Mouse (Mus musculus) regulatory T cell (primary cell): ENCODE data around the gene Gtpbp2.

Experiments
- in situ Hi-C: fragments of 300-600 bp; cut with MboI, MseI; formaldehyde crosslinking; loops from one replicate; pipeline ENCODE4 v1.15.1; 2025; ENCODE audit warnings: high pct_unique_total_duplicates

Gene Gtpbp2

DNA sequence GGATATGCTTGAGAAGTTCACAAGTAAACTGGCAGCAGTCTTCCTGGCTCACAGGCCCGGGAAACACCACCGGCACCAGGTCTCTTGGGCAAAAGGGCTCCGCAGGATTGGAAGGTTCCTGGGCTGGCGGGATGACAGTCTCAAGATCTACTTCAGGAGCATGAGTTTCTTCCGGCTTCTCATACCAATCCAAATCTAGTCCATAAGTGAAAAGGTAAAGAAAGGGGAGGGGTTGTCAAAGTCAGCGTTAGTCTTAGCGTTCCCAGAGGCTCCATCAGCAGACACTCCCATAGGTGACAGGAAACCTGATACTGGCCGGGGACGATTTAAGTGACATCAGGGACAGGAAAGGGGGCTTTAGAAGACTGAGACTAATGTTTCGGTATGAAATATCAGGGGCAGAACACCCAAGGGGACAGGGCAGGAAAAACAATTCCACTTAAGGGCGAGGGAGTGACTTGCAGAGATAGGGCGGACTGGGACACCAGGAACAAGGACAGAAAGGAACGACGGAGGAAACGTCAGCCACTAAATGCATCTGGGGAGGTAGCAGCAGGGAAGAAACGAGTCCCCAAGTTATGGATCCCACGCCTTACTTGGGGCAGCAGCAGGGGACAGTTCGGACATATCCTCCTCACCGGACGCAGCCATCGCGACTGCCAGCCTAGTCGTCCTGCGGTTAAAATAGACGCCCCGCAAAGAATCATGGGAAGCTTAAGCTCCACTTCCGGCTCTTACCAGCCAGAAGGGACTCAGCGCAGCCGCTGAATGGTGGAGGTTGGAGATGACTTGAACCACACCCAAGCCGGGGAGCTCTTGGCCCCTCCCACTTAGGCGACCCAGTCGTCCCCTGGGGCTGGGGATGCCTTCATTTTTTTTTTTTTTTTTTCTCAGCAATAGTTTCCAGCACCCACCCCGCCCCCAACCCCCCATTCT is 7.7 kb upstream of the Gtpbp2 start, which contains the start of gene Mad2l1bp:
Gene Mad2l1bp, minus strand, starts transcription at position 707 of the 936 bp plus-strand sequence.
- in situ Hi-C loops: no loop called here

DNA sequence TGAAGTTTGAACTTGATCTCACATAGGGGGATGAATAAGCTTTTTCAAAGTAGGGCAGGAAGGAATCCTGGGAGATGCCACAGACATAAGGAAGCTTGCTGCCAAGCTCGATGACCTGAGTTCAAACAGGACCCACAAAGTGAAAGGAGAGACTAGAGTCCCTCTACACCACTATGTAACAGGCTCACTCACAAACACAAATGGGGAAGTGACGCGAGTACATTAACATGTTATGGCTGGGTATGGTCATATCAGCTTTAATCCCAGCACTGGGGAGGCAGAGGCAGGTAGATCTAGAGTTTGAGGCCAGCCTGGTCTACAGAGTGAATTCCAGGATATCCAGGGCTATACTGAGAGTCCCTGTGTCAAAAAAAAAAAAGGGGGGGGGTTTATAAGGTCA is 6.5 kb upstream of the Gtpbp2 start:
- in situ Hi-C loops: no loop called here

DNA sequence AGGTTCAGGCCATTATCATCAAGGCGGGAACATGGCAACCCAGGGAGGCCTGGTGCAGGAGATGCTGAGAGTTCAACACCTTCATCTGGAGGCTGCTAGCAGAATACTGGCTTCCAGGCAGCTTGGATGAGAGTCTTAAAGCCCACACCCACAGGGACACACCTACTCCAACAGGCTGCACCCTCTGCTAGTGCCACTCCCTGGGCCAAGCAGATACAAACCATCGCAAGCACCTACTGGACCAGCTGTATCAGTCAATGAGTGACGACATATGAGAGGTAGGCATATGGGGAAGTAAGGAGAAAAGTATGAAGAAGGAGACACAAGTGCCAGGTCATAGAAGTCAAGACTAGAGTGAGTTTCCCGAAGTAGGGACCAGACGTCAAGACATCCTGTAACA is 4.2 kb upstream of the Gtpbp2 start:
- in situ Hi-C loops: no loop called here

DNA sequence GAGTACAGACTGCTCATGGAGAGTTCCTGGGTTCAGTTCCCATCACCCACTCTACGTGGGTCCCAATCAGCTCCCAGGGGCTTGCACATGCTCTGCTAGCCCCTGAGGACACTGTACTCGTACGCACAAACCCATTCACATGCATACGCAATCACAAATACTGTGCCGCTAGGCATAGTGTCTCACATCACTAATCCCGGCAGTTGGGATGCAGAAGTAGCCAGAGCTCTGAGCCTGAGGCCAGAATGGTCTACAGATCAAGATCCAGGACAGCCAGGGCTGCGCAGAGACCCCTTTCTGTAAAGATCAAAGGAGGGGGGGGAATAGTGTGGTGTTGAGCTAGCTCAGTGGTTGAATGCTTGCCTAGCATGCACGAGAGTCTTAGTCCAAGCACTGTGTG is 3.7 kb upstream of the Gtpbp2 start:
- in situ Hi-C loops: no loop called here

DNA sequence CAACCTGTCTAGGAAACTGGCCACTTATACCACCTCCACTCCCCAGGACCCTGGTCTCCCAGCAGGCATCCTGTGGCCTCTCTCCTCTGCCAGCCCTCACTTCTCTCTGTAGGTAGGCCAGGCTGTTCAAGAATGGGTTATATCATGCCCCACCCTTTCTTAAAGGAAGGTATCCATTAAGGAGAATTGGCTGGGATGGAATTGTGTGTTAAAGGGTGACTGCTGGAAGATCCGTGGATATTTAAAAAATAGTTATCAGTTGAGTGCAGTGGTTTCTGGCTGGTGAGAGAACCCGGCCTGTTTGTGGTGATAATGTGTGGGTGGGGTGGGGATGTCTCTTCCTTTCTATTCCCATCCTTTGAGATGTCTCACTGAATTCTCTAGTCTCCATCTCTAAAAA is 1.6 kb upstream of the Gtpbp2 start:
- in situ Hi-C loops: no loop called here

DNA sequence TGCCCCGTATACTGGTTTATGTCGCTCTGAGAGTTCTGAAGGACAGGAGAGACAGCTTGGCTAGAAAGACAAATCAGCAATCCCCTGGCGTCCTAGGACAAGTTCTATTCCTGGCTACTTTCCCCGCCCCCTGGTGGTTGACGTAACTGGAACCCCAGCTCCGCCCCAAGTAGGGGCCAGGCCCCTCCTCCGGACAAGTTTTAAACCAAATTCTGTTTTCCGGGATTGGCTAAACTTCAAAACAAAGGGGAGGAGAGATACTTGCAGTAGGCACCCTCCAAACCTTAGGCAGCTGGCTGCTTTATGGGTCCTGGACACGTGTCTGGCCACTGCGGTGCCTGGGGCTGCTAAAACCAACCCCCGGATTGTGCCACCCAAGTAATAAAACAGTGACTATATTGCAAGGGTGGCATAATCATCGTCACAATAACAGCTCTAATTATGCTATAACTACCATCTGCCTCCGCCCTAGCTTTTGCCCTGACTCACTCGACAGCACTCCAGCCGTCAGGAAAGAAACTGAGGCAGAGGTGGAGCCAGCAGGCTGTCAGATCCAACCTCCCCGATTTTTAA is 656 bp upstream of the Gtpbp2 start:
- in situ Hi-C loops: no loop called here

DNA sequence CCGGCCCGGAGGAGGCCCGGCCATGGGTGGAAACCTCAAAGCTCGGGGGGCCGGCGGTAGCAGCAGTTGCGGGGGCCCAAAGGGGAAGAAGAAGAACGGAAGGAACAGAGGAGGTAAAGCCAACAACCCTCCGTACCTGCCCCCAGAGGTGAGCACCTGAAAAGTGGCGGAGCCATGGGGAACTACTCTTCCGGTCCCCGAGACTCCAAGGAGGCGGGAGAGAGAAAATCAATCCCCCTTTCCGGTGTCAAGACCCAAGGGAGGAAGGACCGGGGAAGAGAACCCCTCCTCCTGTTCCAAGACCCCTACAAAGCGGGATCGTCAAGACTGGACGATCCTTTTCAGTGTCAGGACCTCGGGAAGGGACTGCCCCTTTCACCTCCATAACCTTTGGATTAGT is 347 bp downstream of the Gtpbp2 start:
- in situ Hi-C loops: no loop called here

DNA sequence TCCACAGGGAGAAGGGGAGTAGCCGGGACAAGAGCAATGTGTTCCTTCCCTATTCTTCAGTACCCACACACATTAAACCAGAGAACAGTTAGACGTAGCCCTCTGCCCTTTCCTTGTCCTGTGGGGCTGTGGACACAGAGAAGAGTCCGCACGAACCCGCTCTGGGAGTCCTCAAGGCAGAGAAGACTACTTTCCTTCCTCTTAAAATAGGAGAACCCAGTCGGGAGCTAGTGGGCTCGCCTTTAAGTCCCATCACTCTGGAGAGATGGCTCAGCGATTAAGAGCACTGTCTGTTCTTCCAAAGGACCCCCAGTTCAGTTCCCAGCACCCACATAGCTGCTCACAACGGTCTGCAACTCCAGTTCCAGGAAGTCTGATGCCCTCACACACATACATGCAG is 878 bp downstream of the Gtpbp2 start:
- in situ Hi-C loops: no loop called here

DNA sequence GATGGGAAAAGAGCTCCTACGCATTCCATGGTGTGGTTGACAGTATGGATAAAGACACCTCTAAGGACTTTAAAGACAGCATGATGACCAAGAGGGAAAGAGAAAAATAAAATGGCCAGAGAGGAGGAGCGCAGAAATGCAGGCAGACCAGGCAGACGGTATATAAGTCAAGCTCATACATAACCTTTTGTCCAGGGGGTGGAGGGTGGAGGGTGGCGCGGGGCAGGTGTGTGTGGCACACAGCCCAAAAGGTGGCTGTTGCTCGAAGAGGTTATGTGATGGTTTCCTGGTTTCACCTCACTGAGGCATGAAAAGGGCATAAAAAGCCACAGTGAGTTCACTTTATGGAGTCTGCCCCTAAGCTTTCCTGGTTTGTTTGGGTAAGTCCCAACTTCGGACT is 1.7 kb downstream of the Gtpbp2 start:
- in situ Hi-C loops: no loop called here

DNA sequence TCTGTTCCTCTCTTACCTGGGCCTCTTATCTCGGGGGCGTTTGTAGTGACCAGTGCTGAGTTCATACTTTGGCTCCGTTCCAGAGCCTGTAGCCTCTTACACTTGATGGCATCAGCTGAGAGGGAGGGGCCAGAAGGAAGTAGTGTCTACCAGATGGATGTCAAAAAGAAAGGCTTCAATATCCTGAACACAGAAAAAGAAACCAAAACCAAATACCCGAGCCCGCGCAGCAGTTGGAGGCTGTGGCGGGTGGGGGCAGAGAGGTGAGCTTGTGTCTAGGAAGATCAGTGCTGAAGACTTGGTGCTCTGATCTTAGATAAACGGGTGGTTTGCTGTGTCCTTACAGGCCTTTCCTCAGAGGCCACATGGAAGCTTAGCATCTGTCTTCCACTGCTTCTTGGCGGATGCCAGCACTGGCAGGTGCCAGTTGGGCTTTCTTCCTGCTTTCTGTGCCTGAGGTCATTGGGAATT is 2.2 kb downstream of the Gtpbp2 start:
- in situ Hi-C loops: no loop called here

DNA sequence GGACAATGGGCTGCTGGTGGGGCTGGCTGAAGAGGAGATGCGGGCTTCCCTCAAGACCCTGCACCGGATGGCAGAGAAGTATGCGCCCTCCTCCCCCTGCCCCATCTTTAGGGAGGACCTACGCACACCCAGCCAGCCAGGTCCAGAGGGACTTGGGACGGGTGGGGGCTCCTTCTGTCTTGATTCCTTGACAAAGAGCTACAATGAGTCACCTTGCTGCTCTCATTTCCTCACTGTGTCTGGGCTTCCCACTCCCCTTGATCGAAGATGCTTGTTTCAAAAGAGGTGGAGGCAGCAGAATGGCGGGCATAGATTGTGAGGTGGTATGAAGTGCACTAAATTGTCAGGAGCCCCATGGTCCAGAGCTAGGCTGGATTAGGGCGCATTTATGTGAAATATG is 3.5 kb downstream of the Gtpbp2 start:
- in situ Hi-C loops: no loop called here

DNA sequence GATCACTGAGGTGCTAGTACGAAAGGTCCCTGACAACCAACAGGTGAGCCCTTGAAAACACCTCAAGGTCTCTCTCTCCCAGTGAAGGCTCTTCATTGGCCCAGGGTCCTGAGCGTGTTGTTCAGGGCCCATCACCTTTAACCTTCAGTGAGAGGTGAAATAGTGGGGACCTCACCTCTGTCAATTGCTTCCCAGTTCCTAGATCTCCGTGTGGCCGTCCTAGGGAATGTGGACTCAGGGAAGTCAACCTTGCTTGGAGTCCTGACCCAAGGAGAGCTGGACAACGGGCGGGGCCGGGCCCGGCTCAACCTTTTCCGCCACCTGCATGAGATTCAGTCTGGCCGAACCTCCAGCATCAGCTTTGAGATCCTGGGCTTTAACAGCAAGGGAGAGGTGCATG is 4.0 kb downstream of the Gtpbp2 start:
- in situ Hi-C loops: no loop called here

DNA sequence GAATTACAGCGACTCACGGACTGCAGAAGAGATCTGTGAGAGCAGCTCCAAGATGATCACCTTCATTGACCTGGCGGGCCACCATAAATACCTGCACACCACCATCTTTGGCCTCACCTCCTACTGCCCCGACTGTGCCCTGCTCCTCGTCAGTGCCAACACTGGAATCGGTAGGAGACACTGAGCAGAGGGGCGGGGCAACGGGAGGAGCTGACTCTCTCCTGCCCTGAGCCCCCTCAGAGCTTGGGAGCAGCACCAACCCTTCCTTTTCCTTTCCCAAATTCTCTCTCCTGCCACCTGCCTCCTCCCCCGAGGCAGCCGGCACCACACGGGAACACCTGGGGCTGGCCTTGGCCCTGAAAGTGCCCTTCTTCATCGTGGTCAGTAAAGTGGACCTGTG is 4.6 kb downstream of the Gtpbp2 start:
- in situ Hi-C loops: no loop called here

DNA sequence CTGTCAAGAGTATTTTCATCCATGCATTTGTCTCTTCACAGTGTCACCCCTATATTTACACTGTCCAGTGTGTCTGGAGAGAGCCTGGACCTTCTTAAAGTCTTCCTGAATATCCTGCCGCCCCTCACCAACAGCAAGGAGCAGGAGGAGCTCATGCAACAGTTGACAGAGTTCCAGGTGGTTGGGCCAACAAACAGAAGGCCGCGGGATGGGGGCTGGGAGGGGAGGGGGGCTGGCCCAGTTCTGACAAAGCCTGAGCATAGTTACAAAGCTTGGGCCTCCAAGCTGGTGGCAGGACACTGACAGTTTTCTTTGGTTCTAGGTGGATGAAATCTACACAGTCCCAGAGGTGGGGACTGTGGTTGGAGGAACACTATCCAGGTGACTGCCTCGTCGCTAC is 5.4 kb downstream of the Gtpbp2 start:
- in situ Hi-C loops: no loop called here

DNA sequence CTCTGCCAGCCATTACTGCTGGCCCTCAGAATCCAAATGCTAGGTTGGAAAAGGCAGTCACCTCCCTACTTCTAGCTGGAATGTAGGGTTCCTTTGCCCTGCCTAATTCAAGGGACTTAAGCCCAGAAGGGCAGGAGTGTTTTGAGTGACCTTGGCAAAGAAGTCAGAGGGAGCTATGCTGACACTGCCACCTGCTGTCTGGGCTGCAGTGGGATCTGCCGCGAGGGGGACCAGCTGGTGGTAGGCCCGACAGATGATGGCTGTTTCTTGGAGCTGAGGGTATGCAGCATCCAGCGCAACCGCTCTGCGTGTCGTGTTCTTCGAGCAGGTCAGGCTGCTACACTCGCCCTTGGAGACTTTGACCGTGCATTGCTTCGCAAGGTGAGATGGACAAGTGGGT is 6.2 kb downstream of the Gtpbp2 start:
- in situ Hi-C loops: no loop called here

DNA sequence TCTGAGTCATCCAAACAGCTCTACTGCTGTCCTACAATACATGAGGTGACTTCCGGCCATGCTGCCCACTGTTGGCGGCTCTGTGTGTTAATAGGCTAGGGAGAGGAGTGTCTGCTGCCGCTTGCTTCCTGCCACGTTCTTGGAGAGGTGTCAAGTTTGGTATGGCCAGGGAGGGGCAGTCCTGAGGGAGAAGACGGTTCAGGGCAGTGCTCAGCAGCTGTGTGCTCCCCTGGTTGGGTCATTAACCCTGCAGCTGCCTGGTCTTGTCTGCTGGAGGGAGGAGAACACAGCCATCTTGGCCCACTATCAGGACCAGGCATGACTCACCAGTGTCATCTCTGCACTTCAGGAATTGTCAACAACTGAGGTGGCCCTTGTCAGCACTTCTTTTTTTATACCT is 7.5 kb downstream of the Gtpbp2 start:
- in situ Hi-C loops: no loop called here

DNA sequence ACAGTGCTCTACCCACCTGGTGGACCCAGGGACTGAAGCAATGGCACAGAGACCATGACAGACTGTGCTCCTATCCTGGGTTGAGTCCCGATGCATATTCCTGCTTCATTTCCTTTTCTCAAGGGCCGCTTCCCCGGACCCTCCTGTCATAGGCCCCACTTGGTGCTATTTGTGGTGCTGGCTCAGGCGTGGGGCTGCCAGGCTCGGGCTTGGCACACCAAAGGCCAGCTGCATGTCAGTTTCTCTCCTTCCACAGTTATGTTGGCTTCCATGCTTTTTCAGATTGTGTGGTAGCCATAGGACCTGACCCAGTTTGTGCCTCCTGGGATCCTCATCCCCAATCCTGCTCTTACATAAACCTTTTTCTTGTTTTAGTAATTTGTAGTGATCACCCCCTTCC is 7.9 kb downstream of the Gtpbp2 start:
- in situ Hi-C loops: no loop called here

DNA sequence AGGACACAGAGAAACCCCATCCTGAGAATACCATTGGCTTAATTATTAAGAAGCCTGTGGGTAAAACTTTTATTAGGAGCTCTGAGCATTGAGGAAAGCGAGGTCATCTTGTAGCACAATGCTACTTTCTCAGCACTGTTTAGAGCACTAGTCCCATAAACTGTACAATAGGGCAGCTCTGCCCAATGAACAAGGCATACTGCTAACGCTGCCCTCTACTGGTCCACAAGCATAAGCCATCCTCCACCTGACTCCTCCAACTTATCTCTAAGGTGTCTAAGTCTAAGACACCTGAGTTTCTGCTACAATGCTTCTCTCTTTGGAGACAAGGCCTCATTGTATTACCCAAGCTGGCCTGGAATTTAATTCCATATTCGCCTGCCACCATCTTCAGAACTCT is 9.7 kb downstream of the Gtpbp2 start:
- in situ Hi-C loops: no loop called here

DNA sequence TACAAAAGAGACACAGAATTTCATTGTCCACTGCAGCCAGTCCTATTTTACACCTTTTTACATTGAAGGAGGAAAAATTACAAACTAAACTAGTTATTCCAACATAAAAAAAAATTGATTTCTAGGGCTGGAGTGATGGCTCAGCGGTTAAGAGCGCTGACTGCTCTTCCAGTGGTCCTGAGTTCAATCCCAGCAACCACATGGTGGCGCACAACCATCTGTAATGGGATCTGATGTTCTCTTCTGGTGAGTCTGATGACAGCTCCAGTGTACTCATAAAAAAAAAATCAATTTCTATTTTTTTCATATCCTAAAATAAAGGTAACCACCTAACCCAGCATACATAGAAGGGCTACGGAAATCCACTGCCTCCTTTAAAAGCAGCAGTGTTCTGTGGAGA is 21.4 kb downstream of the Gtpbp2 start:
- in situ Hi-C loops: no loop called here

DNA sequence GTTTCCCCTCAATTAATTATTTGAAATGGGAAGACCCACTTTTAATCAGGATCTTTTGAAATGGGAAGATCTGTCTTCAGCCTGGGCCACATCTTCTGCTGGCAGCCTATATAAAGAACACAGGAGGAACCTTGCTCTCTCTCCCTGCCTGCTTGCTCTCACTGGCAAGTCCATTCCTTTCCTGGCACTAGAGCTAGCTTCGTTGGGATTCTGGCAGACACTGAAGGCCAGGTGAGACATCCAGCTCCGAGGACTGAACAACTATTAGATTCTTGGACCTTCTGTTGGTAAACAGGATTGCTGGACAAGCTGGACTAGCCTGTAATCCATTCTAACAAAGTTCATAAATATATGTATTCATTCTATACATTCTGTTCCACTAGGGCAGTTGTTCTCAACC is 28.0 kb downstream of the Gtpbp2 start:
- in situ Hi-C loops: no loop called here

DNA sequence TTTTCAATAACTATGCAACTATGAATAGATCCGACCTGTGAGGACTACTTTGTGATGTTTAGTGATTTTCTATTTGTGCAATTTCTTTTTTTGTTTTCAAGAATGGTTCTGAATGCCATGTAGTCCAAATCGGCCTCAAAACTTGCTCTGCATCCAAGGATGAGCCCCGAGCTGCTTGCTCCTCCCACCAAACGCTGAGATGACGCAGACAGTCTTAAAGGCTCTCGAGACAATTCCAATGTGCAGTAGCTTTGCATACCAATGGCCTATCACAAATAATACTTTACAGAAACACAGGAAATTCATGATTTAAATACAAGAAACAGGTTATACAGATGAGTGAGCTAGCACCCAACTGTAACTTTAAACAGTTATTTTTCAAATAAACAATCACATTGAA is 40.3 kb downstream of the Gtpbp2 start:
- in situ Hi-C loops: loop anchor here (5.0 kb wide), 1 partner anchor 46 kb away; the partner anchor contains the start of genes Polr1c and Yipf3

DNA sequence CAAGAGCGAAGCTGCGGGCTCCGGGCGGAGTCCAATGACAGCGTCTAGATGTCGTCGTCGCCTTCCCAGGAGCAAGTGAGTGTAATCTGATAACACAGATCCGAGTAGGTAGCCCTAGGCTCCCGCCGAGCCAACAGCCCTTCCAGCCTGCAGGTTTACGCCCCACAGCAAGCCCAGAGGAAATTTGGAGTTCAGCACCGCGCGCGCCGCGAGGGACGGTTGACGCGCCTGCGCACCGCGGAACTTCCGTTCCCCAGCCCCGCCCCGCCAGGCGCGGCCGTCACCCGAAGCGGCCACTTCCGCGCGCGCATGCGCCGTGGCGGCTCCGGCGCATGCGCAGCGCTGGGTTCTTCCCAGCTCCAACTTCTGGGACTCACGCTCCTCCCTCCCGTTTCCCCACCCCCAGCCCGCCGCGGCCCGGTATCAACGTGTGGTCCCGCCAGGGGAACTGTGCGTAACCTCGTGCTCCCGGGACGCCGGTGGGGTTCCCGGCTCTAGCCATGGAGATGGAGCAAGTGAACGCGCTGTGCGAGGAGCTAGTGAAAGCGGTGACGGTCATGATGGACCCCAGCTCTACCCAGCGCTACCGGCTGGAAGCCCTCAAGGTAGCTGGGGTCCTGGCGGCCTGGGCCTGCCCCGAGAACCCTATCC is 41.7 kb downstream of the Gtpbp2 start, which contains the start of the genes Polh and Xpo5:
Gene Polh, minus strand, starts transcription at position 225 of the 651 bp plus-strand sequence.
Gene Xpo5, plus strand, starts transcription at position 362 of the 651 bp plus-strand sequence.
- in situ Hi-C loops: loop anchor here (5.0 kb wide), 1 partner anchor 45 kb away; the partner anchor contains the start of genes Polr1c and Yipf3
